In the genomic region with DNA sequence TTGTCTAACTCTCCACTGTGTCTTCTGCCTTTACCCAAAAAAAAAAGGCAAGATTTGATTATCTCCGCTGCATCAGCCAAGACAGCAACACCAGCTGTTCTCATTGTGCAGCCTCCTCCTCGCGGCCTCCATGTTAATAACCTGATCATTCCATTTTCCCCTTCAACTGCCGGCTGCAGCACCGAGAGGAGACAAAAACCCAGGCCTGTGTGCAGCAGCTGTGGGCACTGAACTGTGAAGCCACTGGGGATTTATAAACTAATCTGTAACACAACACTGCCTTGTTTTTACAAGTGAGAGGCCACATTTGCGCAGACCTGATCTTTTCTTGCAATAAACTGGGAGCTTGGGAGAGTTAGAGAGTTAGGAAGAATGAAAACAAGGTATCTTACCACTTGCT, we compare ENCODE assay signal across 8 mouse cellular contexts.
A peak's percentile ranks its signal among the peaks of the same experiment; 100 is the strongest.
DNase-seq lines count a peak whose midpoint lies in the region; ATAC-seq and TF ChIP-seq lines count a peak whose summit lies in the region.
"Had no signal": no experiment of that assay in that cellular context is flagged by ENCODE, and none has a peak within 500 bp of the region (broad histone marks: within the 10 kb centered on the region; RNA-seq: fewer than 3 reads in every experiment).

No protein-coding gene starts in this region.

- no peaks in the 10 kb centered on the region for H3K4me1 ChIP-seq in embryonic facial prominence, embryonic 15.5 days
- H3K4me1 ChIP-seq in neural tube, embryonic 11.5 days (ENCODE audit: control insufficient read depth, insufficient read depth, low read length) = peaks cover 9% of the 10 kb centered on the region
- H3K4me1 ChIP-seq: liver, embryonic 15.5 days had no signal

- peak; percentile 77 for ATAC-seq in embryonic facial prominence, embryonic 15.5 days (ENCODE audit: insufficient number of reproducible peaks, low FRiP score, low TSS enrichment, low read depth)
- ATAC-seq in neural tube, embryonic 11.5 days (ENCODE audit: insufficient read depth, low FRiP score, low TSS enrichment) = peak; percentile 87

- no peak for TF ChIP-seq CTCF in brain, embryonic 14.5 days (IDR thresholded peaks at IDR 0.05; ENCODE audit: borderline replicate concordance, extremely low read depth, insufficient read depth, insufficient read length)

- H3K9me3 ChIP-seq in embryonic facial prominence, embryonic 15.5 days (replicated peaks) = no peaks in the 10 kb centered on the region
- no peaks in the 10 kb centered on the region for H3K9me3 ChIP-seq in neural tube, embryonic 11.5 days (ENCODE audit: control insufficient read depth, low read length)
- H3K9me3 ChIP-seq: liver, embryonic 15.5 days had no signal

- no peaks in the 10 kb centered on the region for H3K27me3 ChIP-seq in embryonic facial prominence, embryonic 15.5 days
- H3K27me3 ChIP-seq in neural tube, embryonic 11.5 days (ENCODE audit: control insufficient read depth, insufficient read depth, low read length) = no peaks in the 10 kb centered on the region
- H3K27me3 ChIP-seq: liver, embryonic 15.5 days had no signal

- H3K27ac ChIP-seq in embryonic facial prominence, embryonic 15.5 days (replicated peaks) = no peak overlapping the region
- H3K27ac ChIP-seq in neural tube, embryonic 11.5 days (ENCODE audit: low read depth, low read length) = 0 out of 2 replicates have a peak overlapping the region, but pooled peaks have one; percentile 65
- H3K27ac ChIP-seq: liver, embryonic 15.5 days had no signal

- H3K4me3 ChIP-seq in embryonic facial prominence, embryonic 15.5 days (replicated peaks) = no peak overlapping the region
- H3K4me3 ChIP-seq in neural tube, embryonic 11.5 days (ENCODE audit: low read depth, low read length) = no peak overlapping the region
- H3K4me3 ChIP-seq: liver, embryonic 15.5 days had no signal

- DNase-seq in brain, embryonic 14.5 days (ENCODE audit: low read depth) = peak; percentile 94
- peak; percentile 61 for DNase-seq in kidney, adult 9 months
- peak; percentile 80 for DNase-seq in neural tube, embryonic 11.5 days (ENCODE audit: low spot score)
- DNase-seq in layer of hippocampus, adult 9-10 months (ENCODE audit: low spot score) = no peak
- DNase-seq in cerebellum, adult 18-20 months = no peak
- DNase-seq in urinary bladder, postnatal 36 days (ENCODE audit: low spot score in 2 of 2) = no peak

- H3K4me2 ChIP-seq in embryonic facial prominence, embryonic 15.5 days (replicated peaks) = no peak overlapping the region
- H3K4me2 ChIP-seq in neural tube, embryonic 11.5 days (ENCODE audit: low read depth) = no peak overlapping the region
- H3K4me2 ChIP-seq: liver, embryonic 15.5 days had no signal

- H3K9ac ChIP-seq in embryonic facial prominence, embryonic 15.5 days = no peak overlapping the region
- H3K9ac ChIP-seq in neural tube, embryonic 11.5 days (ENCODE audit: low read length) = no peak overlapping the region
- H3K9ac ChIP-seq: liver, embryonic 15.5 days had no signal

- WGBS in embryonic facial prominence, embryonic 15.5 days = 23% methylated on average over 6 of the region's 6 CpGs
- 9% methylated on average over 6 of the region's 6 CpGs for WGBS in neural tube, embryonic 11.5 days

- TF ChIP-seq POLR2A in brain, embryonic 14.5 days (IDR thresholded peaks at IDR 0.05; ENCODE audit: borderline replicate concordance, extremely low read depth, insufficient read depth, insufficient read length, poor library complexity, severe bottlenecking) = no peak

- H3K36me3 ChIP-seq in embryonic facial prominence, embryonic 15.5 days = peaks cover 8% of the 10 kb centered on the region; the same call in 1 of the 2 replicates
- H3K36me3 ChIP-seq in neural tube, embryonic 11.5 days (ENCODE audit: control insufficient read depth, insufficient read depth, low read length) = no peaks in the 10 kb centered on the region
- H3K36me3 ChIP-seq: liver, embryonic 15.5 days had no signal

Comparison
In these comparisons a context has a peak if more than half of its experiments do, and no peak if none do; other contexts are left out.
1. DNase-seq: peak in brain, embryonic 14.5 days (single experiment), kidney, adult 9 months (single experiment) and neural tube, embryonic 11.5 days (single experiment); none in layer of hippocampus, adult 9-10 months (single experiment), cerebellum, adult 18-20 months (0 of 2) and urinary bladder, postnatal 36 days (0 of 2).